Mouse (Mus musculus) testis, adult 2 months (tissue): ENCODE data around the gene Per1.

Source experiments
- CTCF ChIP-seq: fragments of 200-500 bp; IDR thresholded peaks from 2 replicates; pipeline ENCODE4 v1.5.1; 2012; ENCODE audit warnings: low read depth, mild to moderate bottlenecking, inconsistent platforms, low read length, moderate library complexity; ENCODE audit not compliant: control insufficient read depth, insufficient read depth, insufficient replicate concordance
- POLR2A ChIP-seq: fragments of 200-500 bp; IDR thresholded peaks from 2 replicates; pipeline ENCODE4 v1.6.1; 2012; ENCODE audit warnings: low read depth, mild to moderate bottlenecking, inconsistent platforms, low read length, moderate library complexity; ENCODE audit not compliant: control insufficient read depth

DNA sequence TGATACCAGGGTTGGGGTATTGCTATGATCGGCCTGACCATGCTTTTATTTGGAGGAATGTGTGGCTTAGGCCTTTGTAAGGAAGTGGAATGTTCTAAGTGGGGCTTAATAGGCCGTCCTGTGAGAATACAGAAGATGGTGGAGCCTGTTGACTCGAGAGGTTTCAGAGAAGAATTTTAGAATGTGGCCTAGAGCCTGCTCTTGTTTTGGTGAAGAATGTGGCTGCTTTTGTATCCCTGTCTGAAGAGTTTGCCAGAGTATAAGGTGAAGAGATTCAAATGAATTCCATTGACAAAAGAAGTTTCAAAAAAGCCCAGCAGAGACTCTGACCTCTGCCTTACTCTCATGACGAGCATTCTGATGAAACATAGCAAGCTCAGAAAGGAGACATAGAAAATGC lies 43.2 kb upstream of the Per1 start:
- TF ChIP-seq CTCF (no peak), POLR2A (no peak)
